8 mouse cellular contexts compared by ENCODE assay signal in genomic region chr12:79936698-79937097, GRCm38 (mm10).
A peak's percentile ranks its signal among the peaks of the same experiment; 100 is the strongest.
DNase-seq lines count a peak whose midpoint lies in the region; ATAC-seq lines count a peak whose summit lies in the region.

No protein-coding gene starts in this region.

- no peak for DNase-seq in intestine, embryonic 14.5 days (ENCODE audit: low spot score)
- no peak for DNase-seq in spleen, postnatal 10 days (ENCODE audit: low spot score in 2 of 2)
- DNase-seq in thymus, postnatal 25 days: no peak
- no peak for DNase-seq in right cerebral cortex, postnatal 4 days

- 72% methylated on average over 5 of the region's 5 CpGs for WGBS in forebrain, embryonic 12.5 days
- WGBS in forebrain, embryonic 13.5 days: 67% methylated on average over 5 of the region's 5 CpGs
- WGBS in forebrain, embryonic 16.5 days: 58% methylated on average over 5 of the region's 5 CpGs
- 11% methylated on average over 5 of the region's 5 CpGs for WGBS in intestine, embryonic 14.5 days
- 58% methylated on average over 5 of the region's 5 CpGs for WGBS in midbrain, embryonic 16.5 days

- H3K4me1 ChIP-seq in forebrain, embryonic 12.5 days: peaks cover 3% of the 10 kb centered on the region
- H3K4me1 ChIP-seq in forebrain, embryonic 13.5 days: peaks cover 7% of the 10 kb centered on the region
- H3K4me1 ChIP-seq in forebrain, embryonic 16.5 days (replicated peaks; ENCODE audit: control insufficient read depth, insufficient read depth, low read length): peaks cover 4% of the 10 kb centered on the region; the same call in 1 of the 2 replicates
- peaks cover 27% of the 10 kb centered on the region; the same call in 1 of the 2 replicates for H3K4me1 ChIP-seq in intestine, embryonic 14.5 days (replicated peaks; ENCODE audit: control insufficient read depth, insufficient read depth, low read length)
- H3K4me1 ChIP-seq in midbrain, embryonic 16.5 days (ENCODE audit: control insufficient read depth, insufficient read depth, low read length): no peaks in the 10 kb centered on the region

- H3K36me3 ChIP-seq in forebrain, embryonic 12.5 days (replicated peaks): no peaks in the 10 kb centered on the region
- no peaks in the 10 kb centered on the region for H3K36me3 ChIP-seq in forebrain, embryonic 13.5 days (ENCODE audit: poor library complexity, severe bottlenecking)
- H3K36me3 ChIP-seq in forebrain, embryonic 16.5 days (ENCODE audit: control insufficient read depth, insufficient read depth): no peaks in the 10 kb centered on the region
- H3K36me3 ChIP-seq in intestine, embryonic 14.5 days (ENCODE audit: control insufficient read depth, insufficient read depth, low read length): no peaks in the 10 kb centered on the region
- no peaks in the 10 kb centered on the region for H3K36me3 ChIP-seq in midbrain, embryonic 16.5 days (ENCODE audit: control insufficient read depth, insufficient read depth, low read length)

- no peak for ATAC-seq in forebrain, embryonic 12.5 days (ENCODE audit: low FRiP score)
- ATAC-seq in forebrain, embryonic 13.5 days: no peak
- ATAC-seq in forebrain, embryonic 16.5 days: no peak
- ATAC-seq in intestine, embryonic 14.5 days (replicated peaks; ENCODE audit: low FRiP score, low TSS enrichment, low read depth): peak; percentile 77
- no peak for ATAC-seq in midbrain, embryonic 16.5 days

- H3K9ac ChIP-seq in forebrain, embryonic 12.5 days: no peak overlapping the region
- H3K9ac ChIP-seq in forebrain, embryonic 13.5 days: no peak overlapping the region
- no peak overlapping the region for H3K9ac ChIP-seq in forebrain, embryonic 16.5 days (replicated peaks; ENCODE audit: low read depth, low read length)
- no peak overlapping the region for H3K9ac ChIP-seq in intestine, embryonic 14.5 days (ENCODE audit: low read length)
- H3K9ac ChIP-seq in midbrain, embryonic 16.5 days (ENCODE audit: low read depth, low read length): no peak overlapping the region

- no peaks in the 10 kb centered on the region for H3K9me3 ChIP-seq in forebrain, embryonic 12.5 days
- no peaks in the 10 kb centered on the region for H3K9me3 ChIP-seq in forebrain, embryonic 13.5 days (replicated peaks)
- no peaks in the 10 kb centered on the region for H3K9me3 ChIP-seq in forebrain, embryonic 16.5 days (ENCODE audit: control insufficient read depth, low read length)
- H3K9me3 ChIP-seq in intestine, embryonic 14.5 days (ENCODE audit: control insufficient read depth, low read length): no peaks in the 10 kb centered on the region
- H3K9me3 ChIP-seq in midbrain, embryonic 16.5 days (replicated peaks; ENCODE audit: control insufficient read depth, low read length, poor library complexity, severe bottlenecking): no peaks in the 10 kb centered on the region

- no peak overlapping the region for H3K4me3 ChIP-seq in forebrain, embryonic 12.5 days (replicated peaks)
- no peak overlapping the region for H3K4me3 ChIP-seq in forebrain, embryonic 13.5 days
- H3K4me3 ChIP-seq in forebrain, embryonic 16.5 days (replicated peaks; ENCODE audit: low read length): no peak overlapping the region
- H3K4me3 ChIP-seq in intestine, embryonic 14.5 days (ENCODE audit: low read depth, low read length): no peak overlapping the region
- H3K4me3 ChIP-seq in midbrain, embryonic 16.5 days (ENCODE audit: low read depth, low read length): no peak overlapping the region

- peak overlapping the region; percentile 61; the same call in 1 of the 2 replicates for H3K27ac ChIP-seq in forebrain, embryonic 12.5 days
- no peak overlapping the region for H3K27ac ChIP-seq in forebrain, embryonic 13.5 days
- H3K27ac ChIP-seq in forebrain, embryonic 16.5 days (ENCODE audit: low read length): peak overlapping the region; percentile 44
- H3K27ac ChIP-seq in intestine, embryonic 14.5 days (ENCODE audit: low read depth): peak overlapping the region; percentile 86
- peak overlapping the region; percentile 5 for H3K27ac ChIP-seq in midbrain, embryonic 16.5 days (ENCODE audit: low read length)

- no peak overlapping the region for H3K4me2 ChIP-seq in forebrain, embryonic 12.5 days
- no peak overlapping the region for H3K4me2 ChIP-seq in forebrain, embryonic 13.5 days
- no peak overlapping the region for H3K4me2 ChIP-seq in forebrain, embryonic 16.5 days (ENCODE audit: low read length)
- no peak overlapping the region for H3K4me2 ChIP-seq in intestine, embryonic 14.5 days (ENCODE audit: low read length)
- H3K4me2 ChIP-seq in midbrain, embryonic 16.5 days (ENCODE audit: low read length): no peak overlapping the region

- no peaks in the 10 kb centered on the region for H3K27me3 ChIP-seq in forebrain, embryonic 12.5 days
- H3K27me3 ChIP-seq in forebrain, embryonic 13.5 days: no peaks in the 10 kb centered on the region
- H3K27me3 ChIP-seq in forebrain, embryonic 16.5 days (replicated peaks; ENCODE audit: control insufficient read depth, insufficient read depth, low read length): no peaks in the 10 kb centered on the region
- no peaks in the 10 kb centered on the region for H3K27me3 ChIP-seq in intestine, embryonic 14.5 days (replicated peaks; ENCODE audit: control insufficient read depth, insufficient read depth, low read length)
- no peaks in the 10 kb centered on the region for H3K27me3 ChIP-seq in midbrain, embryonic 16.5 days (ENCODE audit: control insufficient read depth, insufficient read depth, low read depth, low read length)
